Mouse (Mus musculus): ENCODE measurements around the gene Samhd1. TPM values are rescaled to one million over a fixed set of nuclear protein-coding genes. Genes with fewer than 3 reads are reported as not detected.

Samhd1 gene
- total RNA-seq (2014; rRNA removed) (11.5 and 12.7 TPM in 2 replicates), polyA plus RNA-seq (2015; fragmentation: Nextera tagmentation; extraction: Ambion mirVana) (10.9 and 11.9 TPM in 2 replicates)

GRCm38 (mm10) chr2:157135014-157135413 is at the start of gene Samhd1:
TSS of gene Samhd1 (minus strand) at chr2:157135265.
- 0 out of 2 replicates have a peak, but pooled peaks cover 3% of the 10 kb centered on the region for H3K4me1 ChIP-seq (ENCODE audit: insufficient read depth, low read length)
- no peak for TF ChIP-seq CTCF (IDR thresholded peaks at IDR 0.05; ENCODE audit: low read depth)
- H3K9ac ChIP-seq (replicated peaks; ENCODE audit: low read length) = peak within 1 kb of the TSS; percentile 67
- H3K27ac ChIP-seq = peak within 1 kb of the TSS; percentile 65
- H3K27me3 ChIP-seq (ENCODE audit: insufficient read depth, low read length) = no peaks in the 10 kb centered on the region
- ATAC-seq = peak; percentile 93
- no peaks in the 10 kb centered on the region for H3K9me3 ChIP-seq (ENCODE audit: low read length)
- 1% methylated on average over 32 of the region's 32 CpGs for WGBS
- H3K4me2 ChIP-seq (ENCODE audit: low read depth, low read length) = peak within 1 kb of the TSS; percentile 97
- no peaks in the 10 kb centered on the region for H3K36me3 ChIP-seq (ENCODE audit: insufficient read depth, low read length)
- DNase-seq (ENCODE audit: low spot score) = peak; percentile 96
- H3K4me3 ChIP-seq (ENCODE audit: low read length) = peak within 1 kb of the TSS; percentile 74

- no peak overlapping the region for H3K4me2 ChIP-seq (ENCODE audit: low read depth, low read length)
- H3K9ac ChIP-seq (replicated peaks; ENCODE audit: low read length) = no peak overlapping the region
- no peaks in the 10 kb centered on the region for H3K9me3 ChIP-seq (ENCODE audit: low read length)
- peaks cover 5% of the 10 kb centered on the region; the same call in 1 of the 2 replicates for H3K36me3 ChIP-seq (ENCODE audit: insufficient read depth, low read length)
- no peaks in the 10 kb centered on the region for H3K4me1 ChIP-seq (ENCODE audit: insufficient read depth, low read length)
- H3K27me3 ChIP-seq (ENCODE audit: insufficient read depth, low read length) = no peaks in the 10 kb centered on the region
- no peak for TF ChIP-seq CTCF (IDR thresholded peaks at IDR 0.05; ENCODE audit: low read depth)
- 80% methylated on average over 6 of the region's 6 CpGs for WGBS
- no peak overlapping the region for H3K4me3 ChIP-seq (ENCODE audit: low read length)
- no peak for DNase-seq (ENCODE audit: low spot score)
- no peak for ATAC-seq
- no peak overlapping the region for H3K27ac ChIP-seq
These were observed 43.1 kb upstream of the Samhd1 start for GRCm38 (mm10) chr2:157178167-157178566.

- 98% methylated on average over 3 of the region's 3 CpGs for WGBS
- ATAC-seq = no peak
- H3K9me3 ChIP-seq (ENCODE audit: low read length) = no peaks in the 10 kb centered on the region
- H3K36me3 ChIP-seq (ENCODE audit: insufficient read depth, low read length) = 0 out of 2 replicates have a peak, but pooled peaks cover 5% of the 10 kb centered on the region
- no peak for DNase-seq (ENCODE audit: low spot score)
- TF ChIP-seq CTCF (IDR thresholded peaks at IDR 0.05; ENCODE audit: low read depth) = no peak
- no peaks in the 10 kb centered on the region for H3K4me1 ChIP-seq (ENCODE audit: insufficient read depth, low read length)
- no peak overlapping the region for H3K27ac ChIP-seq
- H3K4me2 ChIP-seq (ENCODE audit: low read depth, low read length) = no peak overlapping the region
- H3K27me3 ChIP-seq (ENCODE audit: insufficient read depth, low read length) = no peaks in the 10 kb centered on the region
- H3K9ac ChIP-seq (replicated peaks; ENCODE audit: low read length) = no peak overlapping the region
- no peak overlapping the region for H3K4me3 ChIP-seq (ENCODE audit: low read length)
These were observed 41.2 kb upstream of the Samhd1 start for GRCm38 (mm10) chr2:157176248-157176647.

- Histone ChIP-seq H3K4me3 (ENCODE audit: low read length) (no peak overlapping the region), H3K4me1 (ENCODE audit: insufficient read depth, low read length) (no peaks in the 10 kb centered on the region), H3K27ac (no peak overlapping the region), H3K27me3 (ENCODE audit: insufficient read depth, low read length) (no peaks in the 10 kb centered on the region), H3K9me3 (ENCODE audit: low read length) (no peaks in the 10 kb centered on the region), H3K9ac (replicated peaks; ENCODE audit: low read length) (no peak overlapping the region), H3K36me3 (ENCODE audit: insufficient read depth, low read length) (0 out of 2 replicates have a peak, but pooled peaks cover 5% of the 10 kb centered on the region), H3K4me2 (ENCODE audit: low read depth, low read length) (no peak overlapping the region)
- DNase-seq (ENCODE audit: low spot score) (no peak), ATAC-seq (no peak)
- 68% methylated on average over 5 of the region's 5 CpGs for WGBS
- no peak for TF ChIP-seq CTCF (IDR thresholded peaks at IDR 0.05; ENCODE audit: low read depth)
These were observed 39.4 kb upstream of the Samhd1 start for GRCm38 (mm10) chr2:157174416-157174815.

GRCm38 (mm10) chr2:157173555-157173954 is 38.5 kb upstream of the Samhd1 start:
- Histone ChIP-seq H3K4me3 (ENCODE audit: low read length) (no peak overlapping the region), H3K27ac (no peak overlapping the region), H3K27me3 (ENCODE audit: insufficient read depth, low read length) (no peaks in the 10 kb centered on the region), H3K4me1 (ENCODE audit: insufficient read depth, low read length) (no peaks in the 10 kb centered on the region), H3K9ac (replicated peaks; ENCODE audit: low read length) (no peak overlapping the region), H3K9me3 (ENCODE audit: low read length) (no peaks in the 10 kb centered on the region), H3K36me3 (ENCODE audit: insufficient read depth, low read length) (0 out of 2 replicates have a peak, but pooled peaks cover 5% of the 10 kb centered on the region), H3K4me2 (ENCODE audit: low read depth, low read length) (no peak overlapping the region)
- TF ChIP-seq CTCF (IDR thresholded peaks at IDR 0.05; ENCODE audit: low read depth) = no peak
- ATAC-seq = no peak
- WGBS = 96% methylated on average over 6 of the region's 6 CpGs
- no peak for DNase-seq (ENCODE audit: low spot score)

- Histone ChIP-seq H3K27me3 (ENCODE audit: insufficient read depth, low read length) (no peaks in the 10 kb centered on the region), H3K36me3 (ENCODE audit: insufficient read depth, low read length) (0 out of 2 replicates have a peak, but pooled peaks cover 5% of the 10 kb centered on the region), H3K27ac (no peak overlapping the region), H3K9me3 (ENCODE audit: low read length) (no peaks in the 10 kb centered on the region), H3K9ac (replicated peaks; ENCODE audit: low read length) (no peak overlapping the region), H3K4me3 (ENCODE audit: low read length) (no peak overlapping the region), H3K4me2 (ENCODE audit: low read depth, low read length) (no peak overlapping the region), H3K4me1 (ENCODE audit: insufficient read depth, low read length) (no peaks in the 10 kb centered on the region)
- ATAC-seq (no peak), DNase-seq (ENCODE audit: low spot score) (no peak)
- no peak for TF ChIP-seq CTCF (IDR thresholded peaks at IDR 0.05; ENCODE audit: low read depth)
- 97% methylated on average over 6 of the region's 6 CpGs for WGBS
These were observed 37.9 kb upstream of the Samhd1 start for GRCm38 (mm10) chr2:157172984-157173383.

GRCm38 (mm10) chr2:157170626-157171025 is 35.6 kb upstream of the Samhd1 start:
- 39% methylated on average over 6 of the region's 6 CpGs for WGBS
- peak; percentile 9 for DNase-seq (ENCODE audit: low spot score)
- ATAC-seq = 0 out of 2 replicates have a peak, but pooled peaks have one; percentile 40
- Histone ChIP-seq H3K4me2 (ENCODE audit: low read depth, low read length) (no peak overlapping the region), H3K36me3 (ENCODE audit: insufficient read depth, low read length) (0 out of 2 replicates have a peak, but pooled peaks cover 5% of the 10 kb centered on the region), H3K4me3 (ENCODE audit: low read length) (no peak overlapping the region), H3K9ac (replicated peaks; ENCODE audit: low read length) (no peak overlapping the region), H3K9me3 (ENCODE audit: low read length) (no peaks in the 10 kb centered on the region), H3K4me1 (ENCODE audit: insufficient read depth, low read length) (no peaks in the 10 kb centered on the region), H3K27me3 (ENCODE audit: insufficient read depth, low read length) (no peaks in the 10 kb centered on the region), H3K27ac (peak overlapping the region; percentile 51; the same call in 1 of the 2 replicates)
- TF ChIP-seq CTCF (IDR thresholded peaks at IDR 0.05; ENCODE audit: low read depth) = no peak

Data from hindbrain, postnatal 0 days (tissue).